Mouse (Mus musculus): ENCODE measurements at regions not wholly inside any gene's neighbourhood (a gene's known extent, or its start where the extent isn't known, plus 50 kb on each side); places are given as distances from the start of the nearest gene placed in this dataset. TPM values are rescaled to one million over a fixed set of nuclear protein-coding genes. Genes with fewer than 3 reads are reported as not detected.

GRCm38 (mm10) chr5:13058883-13059423 is 66.3 kb upstream of the Sema3a start:
- TF ChIP-seq POLR2A (IDR thresholded peaks at IDR 0.05; ENCODE audit: borderline replicate concordance, extremely low read depth, insufficient read depth, insufficient read length), result no peak
- DNase-seq (ENCODE audit: low spot score), result no peak
- WGBS, result 9% methylated on average over 2 of the region's 2 CpGs
- H3K27me3 ChIP-seq (ENCODE audit: control insufficient read depth, insufficient read depth, low read length), result no peaks in the 10 kb centered on the region
- no peaks in the 10 kb centered on the region for H3K9me3 ChIP-seq (ENCODE audit: control insufficient read depth, low read length)
- no peak overlapping the region for H3K27ac ChIP-seq (replicated peaks; ENCODE audit: low read depth, low read length)
- H3K9ac ChIP-seq (ENCODE audit: low read depth, low read length, severe bottlenecking), result no peak overlapping the region
- H3K4me1 ChIP-seq (ENCODE audit: control insufficient read depth, insufficient read depth, low read length), result no peaks in the 10 kb centered on the region
- H3K36me3 ChIP-seq (ENCODE audit: control insufficient read depth, insufficient read depth, low read length), result no peaks in the 10 kb centered on the region
- H3K4me2 ChIP-seq (replicated peaks; ENCODE audit: low read depth, low read length, severe bottlenecking), result no peak overlapping the region
- no peak for ATAC-seq (ENCODE audit: low FRiP score, low read depth)
- H3K4me3 ChIP-seq (replicated peaks; ENCODE audit: low read length), result no peak overlapping the region

DNA sequence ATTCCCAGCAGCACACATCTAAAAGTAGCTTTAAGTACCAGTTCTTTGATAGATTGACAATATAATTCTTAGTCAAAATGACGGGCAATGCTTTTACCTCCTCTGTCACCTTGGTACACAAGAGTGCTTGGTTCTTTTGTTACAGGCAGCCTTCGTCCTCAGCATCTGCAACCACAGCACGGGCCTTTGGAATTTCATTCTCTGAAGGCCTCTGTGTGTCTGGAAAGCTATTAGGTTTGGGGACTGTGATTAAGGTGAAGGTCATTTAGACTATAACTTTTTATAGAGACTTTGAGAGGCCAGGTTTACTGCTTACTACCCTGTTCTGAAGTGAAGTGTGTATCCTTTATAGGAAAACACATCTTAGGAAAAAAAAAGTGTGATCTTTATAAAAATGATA is 58.3 kb upstream of the Sema3a start:
- WGBS, result 13% methylated on average over 3 of the region's 3 CpGs
- H3K4me3 ChIP-seq (replicated peaks; ENCODE audit: low read length), result no peak overlapping the region
- no peaks in the 10 kb centered on the region for H3K27me3 ChIP-seq (ENCODE audit: control insufficient read depth, insufficient read depth, low read length)
- no peak overlapping the region for H3K27ac ChIP-seq (replicated peaks; ENCODE audit: low read depth, low read length)
- ATAC-seq (ENCODE audit: low FRiP score, low read depth) (no peak), DNase-seq (ENCODE audit: low spot score) (no peak)
- H3K4me1 ChIP-seq (ENCODE audit: control insufficient read depth, insufficient read depth, low read length), result no peaks in the 10 kb centered on the region; the same call in 1 of the 2 replicates
- no peaks in the 10 kb centered on the region for H3K36me3 ChIP-seq (ENCODE audit: control insufficient read depth, insufficient read depth, low read length)
- no peak overlapping the region for H3K4me2 ChIP-seq (replicated peaks; ENCODE audit: low read depth, low read length, severe bottlenecking)
- TF ChIP-seq POLR2A (IDR thresholded peaks at IDR 0.05; ENCODE audit: borderline replicate concordance, extremely low read depth, insufficient read depth, insufficient read length), result no peak
- H3K9me3 ChIP-seq (ENCODE audit: control insufficient read depth, low read length), result no peaks in the 10 kb centered on the region
- no peak overlapping the region for H3K9ac ChIP-seq (ENCODE audit: low read depth, low read length, severe bottlenecking)

Small RNA genes in the stretch of these regions (microRNA-seq; reads per million reads assigned to microRNA genes)
- not detected for gene Gm23243
